Mouse (Mus musculus): ENCODE measurements around the gene Pitx1.

Pitx1 gene

GRCm38 (mm10) chr13:55784268-55784667 is 51.7 kb downstream of the Pitx1 start, which contains the start of gene Catsper3:
Gene Catsper3, plus strand, starts transcription at chr13:55784568.
- DNase-seq (ENCODE audit: low read depth, low spot score), result no peak

GRCm38 (mm10) chr13:55775056-55775455 is 60.9 kb downstream of the Pitx1 start:
- no peak for DNase-seq (ENCODE audit: low read depth, low spot score)
